Mouse (Mus musculus) heart, adult 2 months (tissue): ENCODE measurements around the gene Unc5a.

Experiments
- CTCF ChIP-seq: fragments of 200-600 bp; IDR thresholded peaks from 2 replicates; pipeline ENCODE4 v1.8.1; 2022; ENCODE audit warnings: antibody characterized with exemption, mild to moderate bottlenecking, moderate library complexity
- POLR2A ChIP-seq: fragments of 200-500 bp; IDR thresholded peaks from 2 replicates; pipeline ENCODE4 v1.6.1; 2011; ENCODE audit warnings: mild to moderate bottlenecking, low read depth, low read length, control low read depth; ENCODE audit not compliant: insufficient read depth

- TF ChIP-seq CTCF (no peak), POLR2A (no peak)
These were observed 23.7 kb upstream of the Unc5a start for GRCm38 (mm10) chr13:54925466-54925865.
